In the genomic region with DNA sequence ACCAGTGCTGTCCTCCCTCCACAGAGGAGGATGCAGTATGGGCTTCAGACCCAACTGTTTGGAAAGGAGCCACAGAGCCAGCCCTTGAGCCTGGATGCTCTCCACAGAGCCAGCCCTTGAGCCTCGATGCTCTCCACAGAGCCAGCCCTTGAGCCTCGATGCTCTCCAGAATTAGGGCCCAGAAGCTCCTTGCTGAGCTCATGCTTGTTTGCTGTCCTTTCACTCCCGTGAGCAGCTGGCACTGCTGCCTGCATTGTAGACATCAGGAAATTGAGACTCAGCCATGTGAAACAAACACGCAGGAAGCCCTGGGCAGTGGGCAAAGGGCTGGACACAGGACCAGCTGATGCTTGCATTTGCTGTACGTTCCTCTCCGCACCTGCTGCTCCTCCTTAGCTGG, we compare ENCODE assay signal across 15 mouse cellular contexts. TPM values are rescaled to one million over a fixed set of nuclear protein-coding genes. Genes with fewer than 3 reads are reported as not detected.
DNase-seq lines count a peak whose midpoint lies in the region; ATAC-seq lines count a peak whose summit lies in the region.
"Had no signal": no experiment of that assay in that cellular context is flagged by ENCODE, and none has a peak within 500 bp of the region (broad histone marks: within the 10 kb centered on the region; RNA-seq: fewer than 3 reads in every experiment).

No protein-coding gene starts in this region.

- no peak for DNase-seq in midbrain, embryonic 11.5 days (ENCODE audit: low spot score, missing footprints)
- DNase-seq in cerebellum, postnatal 14 days = peak; percentile 69
- DNase-seq in hindbrain, embryonic 14.5 days (ENCODE audit: low spot score) = no peak
- no peak for DNase-seq in ovary, postnatal 10 days (ENCODE audit: low spot score)
- DNase-seq in forebrain, embryonic 14.5 days (ENCODE audit: low spot score) = no peak
- no peak for DNase-seq in liver, embryonic 11.5 days (ENCODE audit: low spot score)
- DNase-seq: adrenal gland, adult 8-10 months; heart, adult 18-20 months; kidney, postnatal 36 days; liver, embryonic 13.5 days had no signal

- H3K27me3 ChIP-seq in midbrain, embryonic 13.5 days = no peaks in the 10 kb centered on the region
- H3K27me3 ChIP-seq in midbrain, embryonic 11.5 days (ENCODE audit: control insufficient read depth, insufficient read depth, low read length) = no peaks in the 10 kb centered on the region
- H3K27me3 ChIP-seq in hindbrain, embryonic 14.5 days (ENCODE audit: control insufficient read depth, insufficient read depth, low read length) = no peaks in the 10 kb centered on the region
- no peaks in the 10 kb centered on the region for H3K27me3 ChIP-seq in neural tube, embryonic 15.5 days (replicated peaks)
- no peaks in the 10 kb centered on the region for H3K27me3 ChIP-seq in forebrain, embryonic 14.5 days (replicated peaks; ENCODE audit: control insufficient read depth, insufficient read depth, low read length)
- no peaks in the 10 kb centered on the region for H3K27me3 ChIP-seq in liver, embryonic 11.5 days (replicated peaks; ENCODE audit: control insufficient read depth, insufficient read depth, low read length)
- H3K27me3 ChIP-seq: intestine, embryonic 15.5 days; liver, embryonic 13.5 days had no signal

- WGBS in midbrain, embryonic 13.5 days = 65% methylated on average over 6 of the region's 6 CpGs
- 73% methylated on average over 6 of the region's 6 CpGs for WGBS in midbrain, embryonic 11.5 days
- WGBS in hindbrain, embryonic 14.5 days = 47% methylated on average over 6 of the region's 6 CpGs
- WGBS in neural tube, embryonic 15.5 days = 50% methylated on average over 6 of the region's 6 CpGs
- WGBS in forebrain, embryonic 14.5 days = 57% methylated on average over 6 of the region's 6 CpGs
- 78% methylated on average over 6 of the region's 6 CpGs for WGBS in liver, embryonic 11.5 days

- peaks cover 24% of the 10 kb centered on the region for H3K4me1 ChIP-seq in midbrain, embryonic 13.5 days (replicated peaks)
- H3K4me1 ChIP-seq in midbrain, embryonic 11.5 days (ENCODE audit: control insufficient read depth, insufficient read depth, low read length) = no peaks in the 10 kb centered on the region
- peaks cover 22% of the 10 kb centered on the region for H3K4me1 ChIP-seq in hindbrain, embryonic 14.5 days (replicated peaks; ENCODE audit: control insufficient read depth, insufficient read depth, low read length)
- peaks cover 30% of the 10 kb centered on the region for H3K4me1 ChIP-seq in neural tube, embryonic 15.5 days
- H3K4me1 ChIP-seq in forebrain, embryonic 14.5 days (ENCODE audit: control insufficient read depth, insufficient read depth, low read length) = 0 out of 2 replicates have a peak, but pooled peaks cover 2% of the 10 kb centered on the region
- no peaks in the 10 kb centered on the region for H3K4me1 ChIP-seq in liver, embryonic 11.5 days (replicated peaks; ENCODE audit: control insufficient read depth, insufficient read depth, low read length)
- H3K4me1 ChIP-seq: intestine, embryonic 15.5 days; liver, embryonic 13.5 days had no signal

- no peak overlapping the region for H3K4me3 ChIP-seq in midbrain, embryonic 13.5 days (replicated peaks)
- no peak overlapping the region for H3K4me3 ChIP-seq in midbrain, embryonic 11.5 days (ENCODE audit: low read depth, low read length)
- H3K4me3 ChIP-seq in hindbrain, embryonic 14.5 days (replicated peaks; ENCODE audit: low read length) = no peak overlapping the region
- H3K4me3 ChIP-seq in neural tube, embryonic 15.5 days (replicated peaks) = no peak overlapping the region
- no peak overlapping the region for H3K4me3 ChIP-seq in forebrain, embryonic 14.5 days (ENCODE audit: low read depth, low read length)
- no peak overlapping the region for H3K4me3 ChIP-seq in liver, embryonic 11.5 days (ENCODE audit: low read depth, low read length)
- H3K4me3 ChIP-seq: intestine, embryonic 15.5 days; limb, embryonic 10.5 days; liver, embryonic 13.5 days had no signal

- no peaks in the 10 kb centered on the region for H3K9me3 ChIP-seq in midbrain, embryonic 13.5 days
- H3K9me3 ChIP-seq in midbrain, embryonic 11.5 days (ENCODE audit: control insufficient read depth, low read length) = no peaks in the 10 kb centered on the region; the same call in 1 of the 2 replicates
- peaks cover 4% of the 10 kb centered on the region; the same call in 1 of the 2 replicates for H3K9me3 ChIP-seq in hindbrain, embryonic 14.5 days (ENCODE audit: control insufficient read depth, low read length)
- H3K9me3 ChIP-seq in neural tube, embryonic 15.5 days (replicated peaks) = no peaks in the 10 kb centered on the region
- H3K9me3 ChIP-seq in forebrain, embryonic 14.5 days (replicated peaks; ENCODE audit: control insufficient read depth, low read length) = no peaks in the 10 kb centered on the region
- no peaks in the 10 kb centered on the region for H3K9me3 ChIP-seq in liver, embryonic 11.5 days (ENCODE audit: control insufficient read depth, low read length)
- H3K9me3 ChIP-seq: intestine, embryonic 15.5 days; limb, embryonic 10.5 days; liver, embryonic 13.5 days had no signal

- no peak overlapping the region for H3K27ac ChIP-seq in midbrain, embryonic 13.5 days
- no peak overlapping the region for H3K27ac ChIP-seq in midbrain, embryonic 11.5 days (ENCODE audit: low read depth, low read length)
- peak overlapping the region; percentile 73 for H3K27ac ChIP-seq in hindbrain, embryonic 14.5 days
- H3K27ac ChIP-seq in neural tube, embryonic 15.5 days (replicated peaks) = peak overlapping the region; percentile 75
- no peak overlapping the region for H3K27ac ChIP-seq in forebrain, embryonic 14.5 days (ENCODE audit: low read depth, low read length)
- H3K27ac ChIP-seq in liver, embryonic 11.5 days (ENCODE audit: low read depth, low read length) = no peak overlapping the region
- H3K27ac ChIP-seq: intestine, embryonic 15.5 days; limb, embryonic 10.5 days; liver, embryonic 13.5 days had no signal

- H3K4me2 ChIP-seq in midbrain, embryonic 13.5 days (replicated peaks) = no peak overlapping the region
- H3K4me2 ChIP-seq in midbrain, embryonic 11.5 days = no peak overlapping the region
- H3K4me2 ChIP-seq in hindbrain, embryonic 14.5 days (replicated peaks) = no peak overlapping the region
- no peak overlapping the region for H3K4me2 ChIP-seq in neural tube, embryonic 15.5 days
- no peak overlapping the region for H3K4me2 ChIP-seq in forebrain, embryonic 14.5 days (ENCODE audit: low read length)
- no peak overlapping the region for H3K4me2 ChIP-seq in liver, embryonic 11.5 days
- H3K4me2 ChIP-seq: intestine, embryonic 15.5 days; liver, embryonic 13.5 days had no signal

- 0 out of 2 replicates have a peak, but pooled peaks have one; percentile 19 for ATAC-seq in midbrain, embryonic 13.5 days
- no peak for ATAC-seq in midbrain, embryonic 11.5 days (ENCODE audit: low FRiP score)
- peak; percentile 34; the same call in 1 of the 2 replicates for ATAC-seq in hindbrain, embryonic 14.5 days (ENCODE audit: low FRiP score)
- ATAC-seq in neural tube, embryonic 15.5 days (ENCODE audit: low FRiP score) = no peak
- ATAC-seq in forebrain, embryonic 14.5 days = no peak
- ATAC-seq in liver, embryonic 11.5 days (replicated peaks; ENCODE audit: low FRiP score) = no peak
- ATAC-seq: CD4-positive, CD25-positive, alpha-beta regulatory T cell, adult 4 months; intestine, embryonic 15.5 days had no signal

- H3K36me3 ChIP-seq in midbrain, embryonic 13.5 days = no peaks in the 10 kb centered on the region
- no peaks in the 10 kb centered on the region for H3K36me3 ChIP-seq in midbrain, embryonic 11.5 days (ENCODE audit: control insufficient read depth, insufficient read depth, low read length)
- no peaks in the 10 kb centered on the region for H3K36me3 ChIP-seq in hindbrain, embryonic 14.5 days (replicated peaks; ENCODE audit: control insufficient read depth, insufficient read depth)
- peaks cover 4% of the 10 kb centered on the region; the same call in 1 of the 2 replicates for H3K36me3 ChIP-seq in neural tube, embryonic 15.5 days
- no peaks in the 10 kb centered on the region for H3K36me3 ChIP-seq in forebrain, embryonic 14.5 days (ENCODE audit: control insufficient read depth, insufficient read depth, low read length)
- H3K36me3 ChIP-seq in liver, embryonic 11.5 days (ENCODE audit: control insufficient read depth, insufficient read depth, low read length) = no peaks in the 10 kb centered on the region
- H3K36me3 ChIP-seq: intestine, embryonic 15.5 days; limb, embryonic 10.5 days; liver, embryonic 13.5 days had no signal

- no peak overlapping the region for H3K9ac ChIP-seq in midbrain, embryonic 13.5 days (replicated peaks)
- H3K9ac ChIP-seq in midbrain, embryonic 11.5 days (ENCODE audit: low read length) = no peak overlapping the region
- no peak overlapping the region for H3K9ac ChIP-seq in hindbrain, embryonic 14.5 days
- no peak overlapping the region for H3K9ac ChIP-seq in neural tube, embryonic 15.5 days (replicated peaks)
- no peak overlapping the region for H3K9ac ChIP-seq in forebrain, embryonic 14.5 days (ENCODE audit: low read length)
- no peak overlapping the region for H3K9ac ChIP-seq in liver, embryonic 11.5 days (ENCODE audit: low read depth, low read length)
- H3K9ac ChIP-seq: intestine, embryonic 15.5 days; liver, embryonic 13.5 days had no signal

RNA-seq across cellular contexts. Expression of a gene that starts 38.4 kb away (rescaled TPM):
- polyA plus RNA-seq in midbrain, embryonic 13.5 days (2015; fragmentation: Nextera tagmentation; extraction: Ambion mirVana) = 2.8 and 3.0 TPM in 2 replicates
- 1.5 and 2.2 TPM in 2 replicates for polyA plus RNA-seq in midbrain, embryonic 11.5 days (2014; fragmentation: Nextera tagmentation; extraction: Ambion mirVana)
- polyA plus RNA-seq in hindbrain, embryonic 14.5 days (2014; fragmentation: Nextera tagmentation; extraction: Ambion mirVana) = 17.2 and 20.3 TPM in 2 replicates
- 11.5 and 13.3 TPM in 2 replicates for polyA plus RNA-seq in neural tube, embryonic 15.5 days (2015; fragmentation: Nextera tagmentation; extraction: Ambion mirVana)
- 5.0 and 7.9 TPM in 2 replicates for polyA plus RNA-seq in forebrain, embryonic 14.5 days (2014; fragmentation: Nextera tagmentation; extraction: Ambion mirVana)
- 0.73 and 0.99 TPM in 2 replicates for polyA plus RNA-seq in liver, embryonic 11.5 days (2014; fragmentation: Nextera tagmentation; extraction: Ambion mirVana)
- polyA plus RNA-seq: CD4-positive, CD25-positive, alpha-beta regulatory T cell, adult 4 months had no signal

Comparison
In these comparisons a context has a peak if more than half of its experiments do, and no peak if none do; other contexts are left out.
1. ATAC-seq: peak in midbrain, embryonic 13.5 days (single experiment) and hindbrain, embryonic 14.5 days (single experiment); none in midbrain, embryonic 11.5 days (single experiment), neural tube, embryonic 15.5 days (single experiment), forebrain, embryonic 14.5 days (single experiment) and liver, embryonic 11.5 days (single experiment).
2. H3K27ac ChIP-seq: peak in hindbrain, embryonic 14.5 days (single experiment) and neural tube, embryonic 15.5 days (single experiment); none in midbrain, embryonic 13.5 days (single experiment), midbrain, embryonic 11.5 days (single experiment), forebrain, embryonic 14.5 days (single experiment) and liver, embryonic 11.5 days (single experiment).
3. DNase-seq: peak in cerebellum, postnatal 14 days (2 of 2); none in midbrain, embryonic 11.5 days (single experiment), hindbrain, embryonic 14.5 days (single experiment), ovary, postnatal 10 days (single experiment), forebrain, embryonic 14.5 days (single experiment) and liver, embryonic 11.5 days (single experiment).